ENCODE assay signal across 8 mouse cellular contexts in the genomic region with DNA sequence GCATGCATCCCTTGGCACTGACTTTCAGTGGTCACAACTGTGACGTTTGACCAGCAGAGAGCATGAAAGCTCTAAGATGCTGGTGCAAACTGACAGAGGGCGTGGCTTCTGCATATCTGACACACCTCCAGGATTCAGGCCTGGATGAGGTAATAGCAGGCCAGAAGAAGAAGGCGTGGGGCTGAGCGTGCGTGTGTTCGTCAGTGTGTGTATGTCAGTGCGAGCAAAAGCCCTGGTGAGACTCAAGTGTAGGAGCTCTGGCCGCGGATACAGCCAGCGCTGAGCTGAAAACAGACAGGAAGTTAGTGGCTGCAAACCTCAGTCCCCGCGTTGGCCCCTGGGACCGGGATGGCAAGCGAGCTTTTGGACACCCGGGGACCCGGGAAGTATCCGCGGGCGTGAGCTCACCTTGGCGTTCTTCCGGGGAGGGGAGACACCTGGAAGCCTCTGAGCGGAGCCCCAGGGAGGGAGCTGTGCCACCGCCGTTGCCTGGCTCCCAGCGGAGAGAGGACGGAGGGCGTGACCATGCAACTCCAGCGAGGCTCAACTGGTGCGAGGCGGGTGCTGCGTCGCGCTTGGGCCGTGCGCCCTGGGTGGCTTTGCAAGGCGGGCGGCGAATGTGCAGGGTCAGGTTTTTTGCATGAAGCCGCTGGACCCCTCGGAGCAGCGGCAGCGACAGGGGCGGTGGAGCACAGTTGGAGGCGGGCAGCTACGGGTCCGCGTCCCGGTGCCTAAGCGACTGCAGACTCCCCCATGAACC. TPM values are rescaled to one million over a fixed set of nuclear protein-coding genes. Genes with fewer than 3 reads are reported as not detected.
A peak's percentile ranks its signal among the peaks of the same experiment; 100 is the strongest.
DNase-seq lines count a peak whose midpoint lies in the region; ATAC-seq and TF ChIP-seq lines count a peak whose summit lies in the region.

No protein-coding gene starts in this region.

- no peaks in the 10 kb centered on the region for H3K4me1 ChIP-seq in embryonic facial prominence, embryonic 11.5 days (ENCODE audit: control insufficient read depth, insufficient read depth, low read length)
- no peaks in the 10 kb centered on the region for H3K4me1 ChIP-seq in intestine, postnatal 0 days (replicated peaks; ENCODE audit: control insufficient read depth, insufficient read depth, low read length)
- peaks cover 10% of the 10 kb centered on the region for H3K4me1 ChIP-seq in limb, embryonic 10.5 days
- H3K4me1 ChIP-seq in midbrain, embryonic 11.5 days (ENCODE audit: control insufficient read depth, insufficient read depth, low read length) = no peaks in the 10 kb centered on the region
- H3K4me1 ChIP-seq in small intestine, adult 2 months (ENCODE audit: control insufficient read depth, insufficient read depth, insufficient read length, low read length) = peaks cover 7% of the 10 kb centered on the region

- WGBS in embryonic facial prominence, embryonic 11.5 days = under 1% methylated on average over 45 of the region's 49 CpGs
- WGBS in intestine, postnatal 0 days = 0% methylated on average over 49 of the region's 49 CpGs
- WGBS in limb, embryonic 10.5 days = under 1% methylated on average over 49 of the region's 49 CpGs
- under 1% methylated on average over 49 of the region's 49 CpGs for WGBS in midbrain, embryonic 11.5 days
- WGBS in small intestine, adult 2 months = under 1% methylated on average over 49 of the region's 49 CpGs

- no peaks in the 10 kb centered on the region for H3K9me3 ChIP-seq in embryonic facial prominence, embryonic 11.5 days (replicated peaks; ENCODE audit: control insufficient read depth, low read length)
- H3K9me3 ChIP-seq in intestine, postnatal 0 days (ENCODE audit: control insufficient read depth) = no peaks in the 10 kb centered on the region
- no peaks in the 10 kb centered on the region for H3K9me3 ChIP-seq in limb, embryonic 10.5 days (replicated peaks)
- no peaks in the 10 kb centered on the region for H3K9me3 ChIP-seq in midbrain, embryonic 11.5 days (ENCODE audit: control insufficient read depth, low read length)

- peak; percentile 92 for DNase-seq in 3T3-L1 (ENCODE audit: low read depth, low spot score)
- peak; percentile 65 for DNase-seq in adrenal gland, postnatal 25 days
- peak; percentile 76 for DNase-seq in embryonic facial prominence, embryonic 11.5 days (ENCODE audit: low spot score)
- peak; percentile 63 for DNase-seq in gonadal fat pad, adult 2 months (ENCODE audit: low read depth)
- peak; percentile 60 for DNase-seq in limb, embryonic 10.5 days (ENCODE audit: low spot score)
- DNase-seq in midbrain, embryonic 11.5 days (ENCODE audit: low spot score, missing footprints) = peak; percentile 94

- H3K9ac ChIP-seq in embryonic facial prominence, embryonic 11.5 days (replicated peaks; ENCODE audit: low read length) = peak overlapping the region; percentile 58
- H3K9ac ChIP-seq in intestine, postnatal 0 days (ENCODE audit: low read depth, low read length) = peak overlapping the region; percentile 76
- peak overlapping the region; percentile 62 for H3K9ac ChIP-seq in midbrain, embryonic 11.5 days (ENCODE audit: low read length)

- no peak overlapping the region for H3K27ac ChIP-seq in embryonic facial prominence, embryonic 11.5 days (replicated peaks; ENCODE audit: low read depth, low read length)
- peak overlapping the region; percentile 91 for H3K27ac ChIP-seq in intestine, postnatal 0 days (ENCODE audit: low read depth, low read length)
- H3K27ac ChIP-seq in limb, embryonic 10.5 days = peak overlapping the region; percentile 61
- H3K27ac ChIP-seq in midbrain, embryonic 11.5 days (ENCODE audit: low read depth, low read length) = no peak overlapping the region
- H3K27ac ChIP-seq in small intestine, adult 2 months (ENCODE audit: insufficient read depth, low read depth, low read length) = peak overlapping the region; percentile 68

- peak; percentile 85 for TF ChIP-seq CTCF in intestine, postnatal 0 days (IDR thresholded peaks at IDR 0.05; ENCODE audit: low read depth)
- peak; percentile 21; the same call in 1 of the 2 replicates for TF ChIP-seq CTCF in small intestine, adult 2 months (IDR thresholded peaks at IDR 0.05; ENCODE audit: extremely low read depth, insufficient read length, insufficient replicate concordance, low read depth, low read length)

- peaks cover 2% of the 10 kb centered on the region; the same call in 1 of the 2 replicates for H3K27me3 ChIP-seq in embryonic facial prominence, embryonic 11.5 days (ENCODE audit: control insufficient read depth, insufficient read depth, low read length)
- H3K27me3 ChIP-seq in intestine, postnatal 0 days (replicated peaks; ENCODE audit: control insufficient read depth, insufficient read depth, low read length) = no peaks in the 10 kb centered on the region
- peaks cover 11% of the 10 kb centered on the region for H3K27me3 ChIP-seq in limb, embryonic 10.5 days (ENCODE audit: low read depth, poor library complexity, severe bottlenecking)
- H3K27me3 ChIP-seq in midbrain, embryonic 11.5 days (ENCODE audit: control insufficient read depth, insufficient read depth, low read length) = no peaks in the 10 kb centered on the region; the same call in 1 of the 2 replicates
- H3K27me3 ChIP-seq in small intestine, adult 2 months (ENCODE audit: control insufficient read depth, insufficient read depth, low read length) = no peaks in the 10 kb centered on the region

- ATAC-seq in embryonic facial prominence, embryonic 11.5 days (replicated peaks; ENCODE audit: insufficient number of reproducible peaks, low FRiP score, low TSS enrichment, low read depth) = peak; percentile 88
- peak; percentile 96 for ATAC-seq in intestine, postnatal 0 days
- ATAC-seq in midbrain, embryonic 11.5 days (ENCODE audit: low FRiP score) = peak; percentile 86

- H3K4me3 ChIP-seq in embryonic facial prominence, embryonic 11.5 days (ENCODE audit: low read depth, low read length) = peak overlapping the region; percentile 54
- peak overlapping the region; percentile 77 for H3K4me3 ChIP-seq in intestine, postnatal 0 days (ENCODE audit: low read depth, low read length)
- peak overlapping the region; percentile 74 for H3K4me3 ChIP-seq in limb, embryonic 10.5 days
- H3K4me3 ChIP-seq in midbrain, embryonic 11.5 days (ENCODE audit: low read depth, low read length) = peak overlapping the region; percentile 62
- peak overlapping the region; percentile 67 for H3K4me3 ChIP-seq in small intestine, adult 2 months (ENCODE audit: low read depth, low read length)

- TF ChIP-seq POLR2A in small intestine, adult 2 months (IDR thresholded peaks at IDR 0.05; ENCODE audit: low read depth, low read length) = no peak

- no peaks in the 10 kb centered on the region for H3K36me3 ChIP-seq in embryonic facial prominence, embryonic 11.5 days (replicated peaks; ENCODE audit: control insufficient read depth, insufficient read depth, low read depth, low read length)
- no peaks in the 10 kb centered on the region for H3K36me3 ChIP-seq in intestine, postnatal 0 days (ENCODE audit: control insufficient read depth, insufficient read depth)
- H3K36me3 ChIP-seq in limb, embryonic 10.5 days = no peaks in the 10 kb centered on the region
- H3K36me3 ChIP-seq in midbrain, embryonic 11.5 days (ENCODE audit: control insufficient read depth, insufficient read depth, low read length) = no peaks in the 10 kb centered on the region
- H3K36me3 ChIP-seq in small intestine, adult 2 months (ENCODE audit: control insufficient read depth, insufficient read depth, low read length) = no peaks in the 10 kb centered on the region

- H3K4me2 ChIP-seq in embryonic facial prominence, embryonic 11.5 days (ENCODE audit: low read depth, low read length) = peak overlapping the region; percentile 91
- peak overlapping the region; percentile 99 for H3K4me2 ChIP-seq in intestine, postnatal 0 days (replicated peaks; ENCODE audit: low read depth)
- H3K4me2 ChIP-seq in midbrain, embryonic 11.5 days = peak overlapping the region; percentile 98

RNA-seq across cellular contexts. Expression of a gene that starts 4.1 kb away (rescaled TPM):
- 1.3 TPM in 1 of 2 replicates, not detected in the other for total RNA-seq in adrenal gland, postnatal 25 days (2021)
- polyA plus RNA-seq in embryonic facial prominence, embryonic 11.5 days (2014; fragmentation: Nextera tagmentation; extraction: Ambion mirVana) = 0.13 and 0.18 TPM in 2 replicates
- polyA plus RNA-seq in gonadal fat pad, adult 2 months (2012; rRNA removed) = 0.08 and 0.19 TPM in 2 replicates
- polyA plus RNA-seq in intestine, postnatal 0 days (2015; fragmentation: Nextera tagmentation; extraction: Ambion mirVana) = 0.13 TPM in 1 of 2 replicates, not detected in the other
- not detected in 2 replicates for polyA plus RNA-seq in limb, embryonic 10.5 days (2016; fragmentation: Nextera tagmentation; extraction: Ambion mirVana)
- not detected in 2 replicates for polyA plus RNA-seq in midbrain, embryonic 11.5 days (2014; fragmentation: Nextera tagmentation; extraction: Ambion mirVana)
- 0.10 TPM in 1 of 2 replicates, not detected in the other for polyA plus RNA-seq in small intestine, adult 2 months (2012; rRNA removed)

RNA-seq across cellular contexts. Expression of a gene that starts 37.4 kb away (rescaled TPM):
- not detected in 2 replicates for total RNA-seq in adrenal gland, postnatal 25 days (2021)
- not detected in 2 replicates for polyA plus RNA-seq in embryonic facial prominence, embryonic 11.5 days (2014; fragmentation: Nextera tagmentation; extraction: Ambion mirVana)
- 0.07 and 0.22 TPM in 2 replicates for polyA plus RNA-seq in gonadal fat pad, adult 2 months (2012; rRNA removed)
- 2.8 and 3.5 TPM in 2 replicates for polyA plus RNA-seq in intestine, postnatal 0 days (2015; fragmentation: Nextera tagmentation; extraction: Ambion mirVana)
- not detected in 2 replicates for polyA plus RNA-seq in limb, embryonic 10.5 days (2016; fragmentation: Nextera tagmentation; extraction: Ambion mirVana)
- polyA plus RNA-seq in midbrain, embryonic 11.5 days (2014; fragmentation: Nextera tagmentation; extraction: Ambion mirVana) = not detected in 2 replicates
- not detected in 2 replicates for polyA plus RNA-seq in small intestine, adult 2 months (2012; rRNA removed)

RNA-seq across cellular contexts. Expression of a gene that starts 50.2 kb away (rescaled TPM):
- total RNA-seq in adrenal gland, postnatal 25 days (2021) = 6.3 and 6.7 TPM in 2 replicates
- polyA plus RNA-seq in embryonic facial prominence, embryonic 11.5 days (2014; fragmentation: Nextera tagmentation; extraction: Ambion mirVana) = 29.4 and 33.4 TPM in 2 replicates
- 1.5 and 1.7 TPM in 2 replicates for polyA plus RNA-seq in gonadal fat pad, adult 2 months (2012; rRNA removed)
- polyA plus RNA-seq in intestine, postnatal 0 days (2015; fragmentation: Nextera tagmentation; extraction: Ambion mirVana) = 6.2 and 6.8 TPM in 2 replicates
- polyA plus RNA-seq in limb, embryonic 10.5 days (2016; fragmentation: Nextera tagmentation; extraction: Ambion mirVana) = 11.5 and 15.4 TPM in 2 replicates
- 27.4 and 31.1 TPM in 2 replicates for polyA plus RNA-seq in midbrain, embryonic 11.5 days (2014; fragmentation: Nextera tagmentation; extraction: Ambion mirVana)
- polyA plus RNA-seq in small intestine, adult 2 months (2012; rRNA removed) = 0.17 and 0.33 TPM in 2 replicates

Comparison
In these comparisons a context has a peak if more than half of its experiments do, and no peak if none do; other contexts are left out.
1. H3K27ac ChIP-seq: peak in intestine, postnatal 0 days (single experiment), limb, embryonic 10.5 days (single experiment) and small intestine, adult 2 months (single experiment); none in embryonic facial prominence, embryonic 11.5 days (single experiment) and midbrain, embryonic 11.5 days (single experiment).
2. Peak in every context shown above with its lines, with median percentiles within 50 percentile points of each other: DNase-seq, ATAC-seq, H3K4me2 ChIP-seq, H3K4me3 ChIP-seq and H3K9ac ChIP-seq.